Mouse (Mus musculus) monocyte, adult 5-6 weeks (primary cell): ENCODE data around the gene Gjb4. TPM values are rescaled to one million over a fixed set of nuclear protein-coding genes. Genes with fewer than 3 reads are reported as not detected.

Experiments used
- ATAC-seq: fragments of 153-309, 156-312 bp; replicated peaks from 2 replicates; pipeline ENCODE4 v1.8.0; 2017; ENCODE audit warnings: mild to moderate bottlenecking; ENCODE audit not compliant: low TSS enrichment, insufficient number of reproducible peaks, severe bottlenecking, poor library complexity, low FRiP score
- total RNA-seq: library from RNA; stranded (forward); fragments of 200-1000, 200-491, 200-594 nt; gene quantifications from 3 replicates; pipeline ENCODE4 v1.2.3, GENCODE M21; 2017

Gene Gjb4
- total RNA-seq, 1 experiment from 2014 or later: not detected

DNA sequence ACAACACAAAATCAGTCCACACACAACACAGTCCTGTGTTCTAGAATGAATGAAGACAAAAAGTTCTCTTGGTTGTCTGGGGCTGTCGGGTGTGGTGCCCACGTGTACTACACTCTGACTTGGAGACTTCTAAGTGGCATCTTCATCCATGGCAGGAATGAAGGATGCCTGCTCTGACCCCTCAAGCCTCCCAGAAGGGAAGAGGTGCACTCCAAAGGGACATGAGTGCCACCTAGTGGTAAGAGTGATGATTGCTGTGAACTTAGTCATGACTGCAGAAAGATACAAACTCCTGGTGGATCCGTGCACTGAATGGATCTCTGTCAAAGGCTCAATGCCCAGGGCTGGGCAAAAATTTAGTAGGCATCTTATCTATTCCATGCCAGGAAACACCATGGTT, 34.3 kb downstream of the Gjb4 start:
- ATAC-seq: 0 out of 2 replicates have a peak, but pooled peaks have one; percentile 41

GRCm38 (mm10) chr4:127317143-127317542, 36.7 kb downstream of the Gjb4 start:
- ATAC-seq: no peak

- no peak for ATAC-seq
These were observed 38.1 kb downstream of the Gjb4 start for GRCm38 (mm10) chr4:127315753-127316152.

- no peak for ATAC-seq
These were observed 39.3 kb downstream of the Gjb4 start for GRCm38 (mm10) chr4:127314585-127314984.

DNA sequence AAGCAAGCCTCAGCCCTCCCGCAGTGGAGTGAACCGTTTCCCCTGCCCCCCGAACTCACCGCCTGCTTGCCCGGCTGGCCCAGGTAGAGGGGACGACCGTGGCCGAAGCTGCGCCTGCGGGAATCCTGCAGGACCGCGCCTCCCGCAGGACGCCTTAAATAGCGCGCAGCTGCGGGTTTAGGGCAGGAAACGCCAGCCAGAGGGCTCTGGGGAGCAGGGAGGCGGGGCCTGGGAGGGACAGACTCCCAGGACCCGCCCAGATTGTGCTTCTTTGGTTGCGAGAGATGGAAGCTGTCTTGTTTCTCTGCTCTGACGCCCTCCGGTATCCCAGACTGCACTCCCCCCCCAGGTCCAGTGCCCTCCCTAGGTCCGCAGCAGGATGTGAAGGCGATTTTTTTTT, 40.0 kb downstream of the Gjb4 start, which contains the start of gene Gja4:
Gene Gja4, minus strand, starts transcription at position 179 of the 400 bp plus-strand sequence.
- ATAC-seq: no peak

DNA sequence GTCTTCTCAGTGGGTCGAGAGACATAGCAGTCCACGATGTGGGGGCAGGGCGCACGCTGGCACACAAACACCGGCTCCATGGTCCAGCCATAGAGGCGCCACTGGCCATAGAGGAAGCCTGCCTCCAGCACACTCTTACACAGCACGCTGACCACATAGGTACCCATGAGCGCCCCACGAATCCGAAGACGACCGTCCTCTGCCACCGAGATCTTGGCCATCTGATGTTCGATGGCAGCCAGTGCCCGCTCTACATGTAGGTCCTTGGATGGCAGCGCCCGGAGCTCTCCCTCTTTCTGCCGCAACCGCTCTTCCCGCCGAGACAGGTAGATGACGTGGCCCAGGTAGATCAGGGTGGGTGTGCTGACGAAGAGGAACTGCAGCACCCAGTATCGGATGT, 41.5 kb downstream of the Gjb4 start:
- no peak for ATAC-seq

DNA sequence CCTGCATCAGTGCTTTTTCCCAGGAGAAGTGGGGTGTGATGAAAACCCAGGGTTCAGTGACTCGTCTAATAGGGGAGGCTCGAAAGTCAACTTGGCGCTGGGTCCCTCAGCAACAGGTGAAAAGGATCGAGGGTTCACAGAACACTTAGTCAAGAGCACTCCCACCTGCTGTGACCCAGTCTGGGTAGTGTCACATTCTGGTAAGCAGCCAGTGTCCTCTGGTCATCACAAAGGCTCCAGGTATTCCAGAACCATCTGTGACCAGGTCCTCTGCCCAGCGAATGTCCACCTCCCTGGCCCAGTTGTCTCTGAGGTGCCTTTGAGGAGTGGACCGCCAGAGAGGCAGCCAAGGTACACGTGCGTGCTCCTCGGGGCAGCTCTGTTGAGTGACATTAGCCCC, 42.3 kb downstream of the Gjb4 start:
- ATAC-seq: no peak

- ATAC-seq: no peak
These were observed 47.0 kb downstream of the Gjb4 start for GRCm38 (mm10) chr4:127306915-127307314.

DNA sequence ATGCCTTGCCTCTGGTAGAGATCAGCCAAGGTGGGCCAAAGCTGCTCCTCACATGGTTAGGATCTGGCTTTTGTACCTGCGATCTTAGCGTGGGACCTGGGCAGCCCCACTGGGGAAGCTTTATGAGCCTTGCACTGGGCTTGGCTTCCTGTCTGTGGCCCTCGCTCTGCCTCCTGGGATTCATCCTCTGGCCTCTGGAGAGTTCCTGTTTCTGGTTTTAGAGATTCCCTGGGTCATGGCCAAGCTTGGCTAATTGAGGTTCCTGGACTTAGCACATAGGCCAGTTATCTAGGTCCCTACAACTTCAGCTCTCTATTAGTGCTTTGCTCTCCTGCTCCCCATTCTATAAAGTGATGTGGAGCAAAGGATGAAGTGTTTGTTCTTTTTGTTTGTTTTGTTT, 50.1 kb downstream of the Gjb4 start:
- no peak for ATAC-seq

Other genes with a start within 250 kb of the Gjb4 start
- 9.9 to 15.1 TPM (median 12.5 TPM) in 3 replicates for gene Tmem35b, start 230.4 kb downstream of the Gjb4 start, total RNA-seq
- gene Dlgap3, start 184.9 kb downstream of the Gjb4 start, total RNA-seq: not detected in 3 replicates
- gene Smim12, start 110.3 kb downstream of the Gjb4 start, total RNA-seq: 32.2 to 42.3 TPM (median 32.9 TPM) in 3 replicates
- not detected in 3 replicates for gene Gja4, start 40.0 kb downstream of the Gjb4 start, total RNA-seq
- gene Gjb3, start 23.2 kb downstream of the Gjb4 start, total RNA-seq: not detected in 3 replicates
- not detected in 3 replicates for gene Gjb5, start 4.1 kb upstream of the Gjb4 start, total RNA-seq